In genomic region chr9:123924589-123925066, GRCm38 (mm10) we compare ENCODE assay signal across 8 mouse cellular contexts. TPM values are rescaled to one million over a fixed set of nuclear protein-coding genes. Genes with fewer than 3 reads are reported as not detected.
A peak's percentile ranks its signal among the peaks of the same experiment; 100 is the strongest.
DNase-seq lines count a peak whose midpoint lies in the region; ATAC-seq and TF ChIP-seq lines count a peak whose summit lies in the region.

No protein-coding gene starts in this region.

- WGBS in hindbrain, postnatal 0 days: under 1% methylated on average over 47 of the region's 49 CpGs

- peak overlapping the region; percentile 88 for H3K27ac ChIP-seq in gastrocnemius, adult 2 months
- H3K27ac ChIP-seq in hindbrain, postnatal 0 days: peak overlapping the region; percentile 97

- peak overlapping the region; percentile 84 for H3K4me3 ChIP-seq in gastrocnemius, adult 2 months
- peak overlapping the region; percentile 51 for H3K4me3 ChIP-seq in hindbrain, postnatal 0 days (ENCODE audit: low read length)

- intact Hi-C loops in gastrocnemius, adult 2 months (cut with DNase I): no loop called here
- intact Hi-C loops in left cerebral cortex, postnatal 10 days (cut with DNase I): no loop called here

- H3K9me3 ChIP-seq in hindbrain, postnatal 0 days (ENCODE audit: low read length): no peaks in the 10 kb centered on the region

- no peaks in the 10 kb centered on the region for H3K27me3 ChIP-seq in hindbrain, postnatal 0 days (ENCODE audit: insufficient read depth, low read length)

- H3K4me1 ChIP-seq in hindbrain, postnatal 0 days (ENCODE audit: insufficient read depth, low read length): no peaks in the 10 kb centered on the region

- no peak for TF ChIP-seq CTCF in gastrocnemius, adult 2 months (IDR thresholded peaks at IDR 0.05)
- TF ChIP-seq CTCF in hindbrain, postnatal 0 days (IDR thresholded peaks at IDR 0.05; ENCODE audit: low read depth): no peak

- H3K4me2 ChIP-seq in hindbrain, postnatal 0 days (ENCODE audit: low read depth, low read length): peak overlapping the region; percentile 65

- ATAC-seq in common myeloid progenitor, adult 5-6 weeks (replicated peaks; ENCODE audit: low read depth, poor library complexity, severe bottlenecking): peak; percentile 36
- peak; percentile 89 for ATAC-seq in hindbrain, postnatal 0 days
- peak; percentile 43 for ATAC-seq in megakaryocyte progenitor cell, adult 5-6 weeks (replicated peaks; ENCODE audit: poor library complexity)

- no peaks in the 10 kb centered on the region for H3K36me3 ChIP-seq in hindbrain, postnatal 0 days (ENCODE audit: insufficient read depth, low read length)

- peak overlapping the region; percentile 59 for H3K9ac ChIP-seq in hindbrain, postnatal 0 days (replicated peaks; ENCODE audit: low read length)

- DNase-seq in ZHBTc4 (ENCODE audit: low read depth, low spot score): peak; percentile 88
- peak; percentile 92 for DNase-seq in gastrocnemius, adult 2 months
- peak; percentile 94 for DNase-seq in hindbrain, postnatal 0 days (ENCODE audit: low spot score)
- peak; percentile 84 to 97 for DNase-seq in left cerebral cortex, postnatal 10 days (ENCODE audit: extremely low spot score in 1 of 2, low spot score in 2 of 2)
- peak; percentile 94 to 95 for DNase-seq in right cerebral cortex, postnatal 10 days (ENCODE audit: low spot score in 2 of 2)
- DNase-seq in urinary bladder, postnatal 14 days (ENCODE audit: low spot score): peak; percentile 93

RNA-seq across cellular contexts. Expression of gene Ccr1, which starts 43.9 kb away (rescaled TPM):
- total RNA-seq in common myeloid progenitor, adult 5-6 weeks (2017): 0.59 and 0.87 TPM in 2 replicates
- under 1 TPM in 1 of 2 experiments, not detected in 1; 0.13 TPM for total RNA-seq in gastrocnemius, adult 2 months (2021)
- total RNA-seq in hindbrain, postnatal 0 days (2014; rRNA removed): 0.21 and 0.86 TPM in 2 replicates
- 0.63 and 0.66 TPM in 2 replicates for polyA plus RNA-seq in hindbrain, postnatal 0 days (2015; fragmentation: Nextera tagmentation; extraction: Ambion mirVana)
- 1 to 10 TPM; 1.2 to 1.9 TPM for total RNA-seq in left cerebral cortex, postnatal 10 days (2021)
- 4.5 and 5.1 TPM in 2 replicates for total RNA-seq in megakaryocyte progenitor cell, adult 5-6 weeks (2015)
- total RNA-seq in megakaryocyte progenitor cell, adult 5-6 weeks (2017): 3.1 and 3.6 TPM in 2 replicates

RNA-seq across cellular contexts. Expression of gene Ccr1l1, which starts 53.6 kb away (rescaled TPM):
- total RNA-seq in common myeloid progenitor, adult 5-6 weeks (2017): not detected in 2 replicates
- total RNA-seq in gastrocnemius, adult 2 months (2021): not detected
- not detected in 2 replicates for total RNA-seq in hindbrain, postnatal 0 days (2014; rRNA removed)
- not detected in 2 replicates for polyA plus RNA-seq in hindbrain, postnatal 0 days (2015; fragmentation: Nextera tagmentation; extraction: Ambion mirVana)
- total RNA-seq in left cerebral cortex, postnatal 10 days (2021): not detected
- 0.24 TPM in 1 of 2 replicates, not detected in the other for total RNA-seq in megakaryocyte progenitor cell, adult 5-6 weeks (2015)
- not detected in 2 replicates for total RNA-seq in megakaryocyte progenitor cell, adult 5-6 weeks (2017)

Comparison
In these comparisons a context has a peak if more than half of its experiments do, and no peak if none do; other contexts are left out.
1. Peak in every context shown above with its lines: DNase-seq, ATAC-seq, H3K4me3 ChIP-seq and H3K27ac ChIP-seq.
2. ATAC-seq: peak in every context shown above with its lines; median percentile 89 in hindbrain, postnatal 0 days; 43 in megakaryocyte progenitor cell, adult 5-6 weeks; 36 in common myeloid progenitor, adult 5-6 weeks.